Mouse (Mus musculus): Measurements from ENCODE around the gene Kcnmb1.

Gene Kcnmb1

DNA sequence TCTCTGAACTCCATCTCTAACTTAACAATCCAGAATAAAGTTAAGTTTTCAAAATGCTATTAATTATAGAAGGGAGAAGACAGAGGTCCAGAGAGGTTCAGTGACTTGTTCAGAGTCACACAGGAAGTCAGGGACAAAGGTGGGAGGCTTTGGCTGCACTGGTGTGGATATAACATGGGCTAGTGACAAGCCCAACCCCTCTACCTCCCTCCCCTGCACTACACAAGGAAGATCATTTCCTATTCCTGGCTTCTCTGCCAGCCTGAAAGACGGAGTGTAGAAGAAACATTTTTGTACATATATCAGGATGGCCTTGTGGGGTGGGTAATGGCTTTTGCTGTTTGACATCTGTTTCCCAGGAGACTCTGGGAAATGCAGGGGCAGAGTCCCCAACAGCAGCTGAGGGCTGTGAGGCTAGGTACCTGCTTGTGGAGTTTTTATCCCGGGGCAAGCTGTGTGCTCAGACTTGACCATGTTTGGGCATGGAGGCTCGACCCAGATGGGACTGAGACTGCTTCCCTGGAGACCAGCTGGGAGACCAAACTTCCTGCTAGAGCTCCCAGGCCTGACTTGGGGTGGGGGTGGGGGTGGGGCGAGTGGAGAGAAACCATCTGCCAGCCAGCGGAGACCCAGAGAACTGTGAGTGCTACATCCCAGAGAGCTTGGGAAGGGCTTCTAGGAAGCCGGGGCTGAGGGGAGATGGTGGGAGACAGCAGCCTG lies at the start of gene Kcnmb1:
TSS of gene Kcnmb1 (plus strand) at position 326 of the 720 bp plus-strand sequence.
- DNase-seq: no peak

GRCm38 (mm10) chr11:33913061-33913460 lies 49.8 kb upstream of the Kcnmb1 start:
- no peak for DNase-seq

- DNase-seq: no peak
Observed at GRCm38 (mm10) chr11:33914216-33914615, 48.6 kb upstream of the Kcnmb1 start.

GRCm38 (mm10) chr11:33917574-33917973 lies 45.2 kb upstream of the Kcnmb1 start:
- DNase-seq: peak; percentile 57

- DNase-seq: no peak
Observed at GRCm38 (mm10) chr11:33918424-33918823, 44.4 kb upstream of the Kcnmb1 start.

GRCm38 (mm10) chr11:33919826-33920225 lies 43.0 kb upstream of the Kcnmb1 start:
- DNase-seq: no peak

- DNase-seq: no peak
Observed at GRCm38 (mm10) chr11:33921451-33921850, 41.4 kb upstream of the Kcnmb1 start.

DNA sequence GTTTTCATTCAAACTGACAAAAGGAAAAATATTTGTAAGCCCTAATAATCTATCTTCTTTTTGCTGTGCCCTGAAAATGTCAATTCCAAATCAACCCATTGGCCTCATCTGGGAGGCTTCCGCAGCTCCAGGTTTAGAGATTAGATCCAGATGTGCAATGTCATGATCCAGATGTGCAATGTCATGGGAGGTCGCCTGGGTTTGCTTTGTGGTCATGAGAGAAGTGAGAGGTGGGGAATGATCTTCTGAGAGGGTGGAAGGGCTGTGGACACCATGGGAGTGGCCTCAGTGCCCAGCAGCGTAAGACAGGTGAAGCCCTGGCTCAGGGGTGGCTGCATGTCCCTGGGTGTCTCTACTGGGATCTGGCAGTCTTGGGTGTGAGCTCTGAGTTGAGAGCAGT lies 39.8 kb upstream of the Kcnmb1 start:
- no peak for DNase-seq

GRCm38 (mm10) chr11:33925778-33926177 lies 37.0 kb upstream of the Kcnmb1 start:
- no peak for DNase-seq

GRCm38 (mm10) chr11:33926551-33926950 lies 36.3 kb upstream of the Kcnmb1 start:
- no peak for DNase-seq

- DNase-seq: no peak
Observed at GRCm38 (mm10) chr11:33927321-33927720, 35.5 kb upstream of the Kcnmb1 start.

DNA sequence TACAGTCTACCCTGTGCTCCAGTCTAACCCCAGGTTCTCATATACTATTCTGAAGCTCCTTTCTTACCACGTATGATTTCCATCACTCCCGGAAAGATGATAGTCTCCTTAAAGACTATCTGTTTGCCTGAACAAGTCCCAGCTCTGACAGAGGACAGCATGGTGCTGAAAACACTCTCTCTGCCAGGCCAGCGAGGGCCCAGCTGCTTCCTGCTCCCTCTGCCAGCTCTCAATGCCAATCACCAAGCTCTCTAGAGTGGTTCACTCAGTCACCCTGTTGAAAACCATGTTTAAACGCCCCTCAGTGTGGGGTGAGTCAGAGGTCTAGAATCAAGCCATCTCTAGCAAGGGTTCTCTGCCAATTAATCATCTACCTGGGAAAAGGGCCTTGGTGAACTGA lies 35.0 kb upstream of the Kcnmb1 start:
- no peak for DNase-seq

DNA sequence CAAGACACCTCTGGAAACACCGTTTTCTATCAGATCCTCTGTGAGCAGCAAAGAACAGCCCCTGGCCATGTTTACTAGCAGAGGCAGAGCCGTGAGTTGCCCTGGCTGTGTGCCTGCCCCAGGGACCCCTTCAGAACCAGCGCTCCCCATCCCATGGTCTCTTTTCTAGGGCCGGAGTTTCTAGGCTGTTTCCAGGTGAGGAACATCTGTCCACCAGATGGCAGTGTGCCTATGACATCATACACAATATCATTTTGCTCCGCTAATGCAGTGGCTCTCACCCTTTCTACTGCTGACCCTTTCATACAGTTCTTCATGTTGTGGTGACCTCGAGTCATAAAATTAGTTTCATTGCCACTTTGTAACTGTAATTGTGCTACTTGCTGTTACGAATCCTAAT lies 34.2 kb upstream of the Kcnmb1 start:
- no peak for DNase-seq

DNA sequence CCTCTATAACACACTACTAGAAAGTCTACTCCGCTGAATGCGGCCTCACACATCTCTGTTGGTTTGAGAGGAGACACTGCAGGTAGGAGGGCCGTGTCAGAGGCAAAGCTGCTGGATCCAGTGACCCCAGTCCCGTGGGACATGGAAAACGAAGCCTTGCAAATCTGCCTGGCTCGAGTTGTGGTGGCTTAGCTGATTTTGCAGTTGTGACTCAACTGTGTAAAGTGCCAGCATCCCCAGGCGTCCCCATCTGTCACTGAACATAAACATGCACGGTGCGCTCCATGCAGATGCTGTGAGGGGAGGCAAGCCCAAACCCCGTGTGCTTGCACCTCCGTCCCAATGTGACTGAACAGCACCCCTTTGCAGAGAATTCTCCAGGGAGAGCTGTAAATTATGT lies 33.4 kb upstream of the Kcnmb1 start:
- peak; percentile 25 for DNase-seq

GRCm38 (mm10) chr11:33931836-33932385 lies 30.9 kb upstream of the Kcnmb1 start:
- no peak for DNase-seq

- DNase-seq: peak; percentile 23
Observed at GRCm38 (mm10) chr11:33932386-33933111, 30.3 kb upstream of the Kcnmb1 start.

GRCm38 (mm10) chr11:33934286-33934685 lies 28.5 kb upstream of the Kcnmb1 start:
- DNase-seq: no peak

GRCm38 (mm10) chr11:33937641-33938040 lies 25.2 kb upstream of the Kcnmb1 start:
- DNase-seq: no peak

DNA sequence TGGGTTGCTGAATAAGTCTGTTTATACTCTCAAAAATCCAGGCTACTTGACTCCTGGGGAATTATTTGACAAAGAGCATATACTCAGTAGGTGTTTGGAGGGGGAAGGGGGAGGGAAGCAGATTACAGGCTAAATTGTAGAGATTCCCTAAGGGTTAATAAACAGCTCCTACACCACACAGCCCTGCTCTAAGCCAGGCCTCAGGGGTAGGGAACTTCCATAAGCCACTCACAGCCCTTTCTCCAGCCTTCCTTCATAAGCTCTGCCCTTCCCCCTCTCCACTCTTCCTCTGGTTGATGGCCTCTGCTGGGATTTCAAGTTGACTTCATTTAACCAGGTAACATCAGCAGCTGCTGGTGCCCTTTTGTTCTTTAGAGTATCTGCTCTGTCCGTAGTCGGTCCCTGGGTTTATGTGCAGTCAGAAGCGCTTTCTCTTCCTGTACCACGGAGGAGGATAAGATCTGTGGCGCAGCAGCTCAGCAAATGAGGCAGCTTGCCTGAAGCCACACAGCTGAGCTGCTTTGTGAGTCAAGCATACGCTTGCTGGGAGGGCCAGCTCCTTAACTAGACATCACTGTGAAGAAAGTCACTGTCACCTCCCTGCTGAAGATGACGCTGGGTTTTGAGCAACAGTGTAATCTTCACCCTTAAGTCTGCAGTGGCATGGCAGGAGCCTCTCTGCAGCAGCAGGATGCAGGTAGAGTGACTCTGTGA lies 24.1 kb upstream of the Kcnmb1 start:
- DNase-seq: no peak

- no peak for DNase-seq
Observed at GRCm38 (mm10) chr11:33939456-33940113, 23.2 kb upstream of the Kcnmb1 start.

DNA sequence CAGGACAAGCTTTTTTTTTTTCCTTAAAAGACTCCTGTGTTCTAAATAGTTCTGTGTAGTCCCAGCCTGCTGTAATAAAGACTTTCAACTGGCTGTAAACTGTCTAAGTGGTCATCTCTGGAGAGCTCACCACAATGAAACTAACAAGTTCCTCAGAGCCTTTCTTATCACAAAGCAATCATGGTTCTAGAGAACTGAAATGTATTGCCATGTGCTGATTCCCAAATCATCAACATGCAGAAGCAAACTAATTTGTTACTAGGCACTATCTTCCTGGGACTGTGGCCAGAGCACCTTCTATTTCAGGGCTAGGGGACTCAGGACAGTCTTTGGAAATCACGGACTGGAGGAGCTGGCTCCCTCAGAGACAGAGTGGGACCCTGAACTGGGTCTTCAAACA lies 19.2 kb upstream of the Kcnmb1 start:
- no peak for DNase-seq

- DNase-seq: no peak
Observed at GRCm38 (mm10) chr11:33944067-33944785, 18.6 kb upstream of the Kcnmb1 start.
